Mouse (Mus musculus) heart, adult 2 months (tissue): ENCODE data around the gene Rarb.

Experiments used
- EP300 ChIP-seq: fragments of 200-500 bp; IDR thresholded peaks from 2 replicates; pipeline ENCODE4 v1.6.1; 2011; ENCODE audit warnings: low read depth, low read length, control low read depth; ENCODE audit not compliant: insufficient read depth
- POLR2A ChIP-seq: fragments of 200-500 bp; IDR thresholded peaks from 2 replicates; pipeline ENCODE4 v1.6.1; 2011; ENCODE audit warnings: mild to moderate bottlenecking, low read depth, low read length, control low read depth; ENCODE audit not compliant: insufficient read depth

DNA sequence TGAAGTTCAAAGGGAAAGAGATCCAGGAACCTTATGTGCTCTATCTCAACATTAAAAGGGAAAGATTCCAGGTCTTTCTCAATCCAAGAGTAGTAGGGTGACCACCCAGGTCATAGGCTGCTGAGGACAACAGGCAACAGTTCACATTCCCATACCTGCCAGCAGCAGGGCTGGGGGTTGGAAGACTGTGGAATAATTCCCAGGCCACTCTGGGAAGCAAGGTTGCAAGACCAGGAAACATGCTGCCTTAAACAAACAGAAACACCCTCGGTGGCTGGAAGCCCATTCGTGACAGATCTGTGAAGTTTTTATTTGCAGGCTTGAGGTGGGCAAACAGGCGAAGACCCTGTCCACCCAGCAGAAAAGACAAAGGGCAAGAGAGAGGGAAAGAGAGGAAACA, 303.2 kb downstream of the Rarb start:
- TF ChIP-seq POLR2A (no peak), EP300 (no peak)
